Mouse (Mus musculus) neutrophil, adult 5-6 weeks (primary cell): Measurements from ENCODE around the gene 2310061I04Rik. TPM values are rescaled to one million over a fixed set of nuclear protein-coding genes. Genes with fewer than 3 reads are reported as not detected.

Experiments
- ATAC-seq: fragments of 151-379, 151-347 bp; 2 replicates; pipeline ENCODE4 v1.8.0; 2017; ENCODE audit warnings: mild to moderate bottlenecking, moderate TSS enrichment; ENCODE audit not compliant: insufficient number of reproducible peaks, poor library complexity, low FRiP score, severe bottlenecking; ENCODE audit errors: extremely low read depth
- total RNA-seq: library from RNA; stranded (forward); fragments of 200-1000 nt; gene quantifications from 2 replicates; pipeline ENCODE4 v1.2.3, GENCODE M21; 2017

The 2310061I04Rik gene
- total RNA-seq, 1 experiment from 2014 or later = 12.8 TPM

- ATAC-seq = peak; percentile 92
Measured at GRCm38 (mm10) chr17:35879245-35880057, 17.8 kb downstream of the 2310061I04Rik start, which contains the start of gene Dhx16. TSS of gene Dhx16 (plus strand) at chr17:35879819.

GRCm38 (mm10) chr17:35874721-35875120 lies 22.5 kb downstream of the 2310061I04Rik start:
- no peak for ATAC-seq

- peak; percentile 46 for ATAC-seq
Measured at GRCm38 (mm10) chr17:35873774-35874519, 23.3 kb downstream of the 2310061I04Rik start.

- ATAC-seq = no peak
Measured at GRCm38 (mm10) chr17:35870884-35871696, 26.1 kb downstream of the 2310061I04Rik start.

- peak; percentile 42 for ATAC-seq
Measured at GRCm38 (mm10) chr17:35870151-35870883, 26.9 kb downstream of the 2310061I04Rik start.

- ATAC-seq = no peak
Measured at GRCm38 (mm10) chr17:35869346-35870067, 27.7 kb downstream of the 2310061I04Rik start.

- ATAC-seq = no peak
Measured at GRCm38 (mm10) chr17:35868961-35869345, 28.3 kb downstream of the 2310061I04Rik start.

GRCm38 (mm10) chr17:35868165-35868820 lies 28.9 kb downstream of the 2310061I04Rik start:
- peak; percentile 25; the same call in 1 of the 2 replicates for ATAC-seq

- 0 out of 2 replicates have a peak, but pooled peaks have one; percentile 24 for ATAC-seq
Measured at GRCm38 (mm10) chr17:35866911-35867890, 30.0 kb downstream of the 2310061I04Rik start.

GRCm38 (mm10) chr17:35866281-35866831 lies 30.9 kb downstream of the 2310061I04Rik start:
- no peak for ATAC-seq

- ATAC-seq = 0 out of 2 replicates have a peak, but pooled peaks have one; percentile 13
Measured at GRCm38 (mm10) chr17:35865481-35866280, 31.6 kb downstream of the 2310061I04Rik start, which contains the start of gene Ppp1r18. TSS of gene Ppp1r18 (plus strand) at chr17:35865593.

GRCm38 (mm10) chr17:35864832-35865353 lies 32.3 kb downstream of the 2310061I04Rik start:
- ATAC-seq = no peak

- peak; percentile 67 for ATAC-seq
Measured at GRCm38 (mm10) chr17:35861198-35861857, 35.9 kb downstream of the 2310061I04Rik start, which contains the start of gene Nrm. TSS of gene Nrm (plus strand) at chr17:35861318.

- ATAC-seq = no peak
Measured at GRCm38 (mm10) chr17:35860831-35861197, 36.4 kb downstream of the 2310061I04Rik start.
